Mouse (Mus musculus) left cerebral cortex, adult 11 months (tissue): ENCODE results near the gene Heg1.
A peak's percentile ranks its signal among the peaks of the same experiment; 100 is the strongest.

Experiments
- DNase-seq: peaks from one replicate; pipeline ENCODE4 v3.0.0; 2022; ENCODE audit warnings: low spot score

Heg1 gene

GRCm38 (mm10) chr16:33742233-33742632, 58.1 kb downstream of the Heg1 start:
- DNase-seq = no peak

GRCm38 (mm10) chr16:33744622-33745419, 60.7 kb downstream of the Heg1 start:
- peak; percentile 36 for DNase-seq

DNA sequence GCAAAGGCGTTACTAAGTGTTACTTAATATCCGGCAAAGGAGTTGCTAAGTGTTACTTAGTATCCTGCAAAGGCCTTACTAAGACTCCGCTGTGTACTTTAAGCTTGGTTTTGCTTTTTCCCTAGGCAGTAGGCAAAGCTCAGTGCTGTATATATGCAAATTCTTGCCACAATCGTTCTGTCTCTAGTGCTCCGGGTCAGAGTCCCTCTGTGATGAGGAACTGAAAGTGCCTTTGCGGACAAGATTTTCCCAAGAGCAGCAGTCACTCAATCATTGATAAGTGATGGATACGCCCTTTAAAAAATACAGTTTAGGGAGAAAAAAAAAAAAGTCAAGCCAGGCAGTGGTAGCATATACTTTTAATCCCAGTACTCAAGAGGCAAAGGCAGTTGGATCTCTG, 61.3 kb downstream of the Heg1 start:
- DNase-seq = no peak

DNA sequence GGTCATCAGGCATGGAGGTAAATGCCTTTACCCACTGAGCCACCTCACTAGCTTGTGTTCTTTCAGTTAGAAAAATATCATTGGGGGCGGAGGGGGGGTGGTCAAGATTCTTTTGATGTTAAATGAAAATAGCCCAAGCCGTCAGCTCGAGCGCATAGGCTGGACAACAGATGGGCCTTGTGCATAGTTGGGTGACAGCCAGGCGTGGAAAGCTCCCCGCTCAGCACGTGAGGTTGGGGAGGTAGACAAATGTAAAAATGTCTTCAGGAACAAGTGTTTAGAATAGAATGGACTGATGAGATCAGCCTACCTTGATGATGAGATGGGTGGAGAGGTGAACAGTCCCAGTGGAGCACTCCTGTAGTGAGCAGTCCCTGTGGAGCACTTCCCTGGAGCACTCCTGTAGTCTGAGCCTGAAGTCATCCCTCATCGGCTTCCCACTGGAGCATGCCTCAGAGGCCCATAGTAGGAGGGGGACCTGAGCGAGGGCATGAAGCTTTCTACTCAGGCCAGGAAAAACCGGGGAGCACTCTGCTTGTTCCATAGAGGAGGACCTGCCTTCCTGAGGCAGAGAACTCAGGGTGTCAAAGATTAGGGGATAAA, 62.0 kb downstream of the Heg1 start:
- DNase-seq = no peak

- DNase-seq = no peak
Observed at GRCm38 (mm10) chr16:33747346-33747954, 63.3 kb downstream of the Heg1 start.

GRCm38 (mm10) chr16:33747994-33748393, 63.8 kb downstream of the Heg1 start:
- DNase-seq = no peak

- no peak for DNase-seq
Observed at GRCm38 (mm10) chr16:33751152-33751551, 67.0 kb downstream of the Heg1 start.

DNA sequence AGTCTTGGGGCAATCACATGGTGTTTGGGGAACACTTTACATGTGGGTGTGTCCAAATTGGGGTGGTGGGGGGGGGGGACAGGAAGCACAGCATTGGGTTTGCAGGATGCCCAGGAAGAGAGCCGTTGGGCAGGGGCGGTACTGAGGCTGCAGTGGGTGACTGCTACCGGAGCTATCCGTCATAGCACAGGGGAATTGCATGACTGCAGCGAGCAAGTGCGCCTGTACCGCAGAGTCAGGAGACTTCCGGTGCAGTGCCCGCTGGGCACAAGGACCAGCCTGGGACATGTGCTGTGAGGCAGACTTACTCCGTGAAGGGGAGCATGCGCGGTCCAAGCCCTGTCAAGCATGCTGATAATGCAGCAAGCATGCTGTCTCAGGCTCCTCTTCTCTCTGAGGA, 67.4 kb downstream of the Heg1 start:
- DNase-seq = no peak

- DNase-seq = no peak
Observed at GRCm38 (mm10) chr16:33752904-33753578, 68.9 kb downstream of the Heg1 start.

DNA sequence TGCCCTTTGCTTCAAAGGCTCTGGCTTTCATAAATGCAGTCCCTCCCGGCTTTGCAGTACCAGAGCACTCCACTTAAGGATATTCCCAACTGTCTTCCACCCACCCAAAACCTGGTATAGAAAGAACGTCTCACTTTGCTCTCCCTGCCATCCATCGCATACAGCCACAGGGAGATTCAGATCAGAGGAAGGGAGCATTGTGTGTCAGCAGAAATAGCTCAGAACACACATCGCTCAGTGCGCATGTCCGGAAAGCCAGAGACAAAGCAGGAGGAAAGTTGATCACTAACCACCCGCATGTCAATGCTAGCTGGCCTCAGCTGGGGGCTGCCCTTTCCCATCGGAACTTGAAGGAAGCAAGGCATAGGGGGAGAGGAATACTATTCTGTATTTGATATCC, 71.1 kb downstream of the Heg1 start:
- DNase-seq = no peak

GRCm38 (mm10) chr16:33755961-33756360, 71.8 kb downstream of the Heg1 start:
- DNase-seq = no peak

DNA sequence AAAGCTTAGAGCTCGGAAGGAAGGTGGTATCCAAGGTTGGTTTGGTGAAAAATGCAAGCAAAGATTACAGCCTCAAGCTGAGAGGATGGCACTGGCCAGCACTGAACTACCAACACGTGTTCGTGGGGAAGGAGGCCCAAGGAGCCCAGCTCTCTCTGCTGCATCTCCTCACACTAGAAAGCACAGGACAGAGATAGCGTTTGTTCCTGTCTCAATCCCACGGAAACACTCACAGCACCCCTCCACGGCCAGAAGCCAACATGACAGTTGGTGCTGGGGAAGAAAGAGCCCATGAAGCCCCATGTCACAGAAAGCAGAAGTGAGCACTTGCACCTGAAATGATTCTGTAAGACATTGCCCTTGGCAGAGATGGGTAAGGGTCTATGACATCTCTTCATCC, 72.2 kb downstream of the Heg1 start:
- no peak for DNase-seq

GRCm38 (mm10) chr16:33759207-33759606, 75.0 kb downstream of the Heg1 start:
- no peak for DNase-seq

- DNase-seq = no peak
Observed at GRCm38 (mm10) chr16:33760542-33760941, 76.4 kb downstream of the Heg1 start.

GRCm38 (mm10) chr16:33760996-33761395, 76.8 kb downstream of the Heg1 start:
- DNase-seq = no peak

GRCm38 (mm10) chr16:33764501-33765193, 80.5 kb downstream of the Heg1 start:
- no peak for DNase-seq

GRCm38 (mm10) chr16:33765477-33765876, 81.3 kb downstream of the Heg1 start:
- DNase-seq = no peak

DNA sequence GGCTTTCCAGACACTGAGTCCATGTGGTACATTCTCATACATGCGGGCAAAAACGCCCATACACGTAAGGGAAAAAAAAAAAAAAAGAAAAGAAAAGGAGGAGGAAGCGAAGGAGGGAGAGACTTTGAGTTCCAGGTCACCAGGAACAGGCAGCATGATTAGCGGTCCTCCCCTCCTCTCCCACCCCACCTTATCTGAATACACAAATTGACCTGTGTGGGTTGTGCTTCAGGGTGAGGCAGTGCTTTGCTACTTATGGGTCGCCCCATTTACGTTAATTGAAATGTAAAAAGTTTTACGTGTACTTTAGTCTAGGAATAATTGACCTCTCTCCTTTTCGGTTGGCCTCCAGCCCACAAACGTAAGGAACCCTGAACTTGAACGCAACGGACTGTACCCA, 82.1 kb downstream of the Heg1 start:
- no peak for DNase-seq

DNA sequence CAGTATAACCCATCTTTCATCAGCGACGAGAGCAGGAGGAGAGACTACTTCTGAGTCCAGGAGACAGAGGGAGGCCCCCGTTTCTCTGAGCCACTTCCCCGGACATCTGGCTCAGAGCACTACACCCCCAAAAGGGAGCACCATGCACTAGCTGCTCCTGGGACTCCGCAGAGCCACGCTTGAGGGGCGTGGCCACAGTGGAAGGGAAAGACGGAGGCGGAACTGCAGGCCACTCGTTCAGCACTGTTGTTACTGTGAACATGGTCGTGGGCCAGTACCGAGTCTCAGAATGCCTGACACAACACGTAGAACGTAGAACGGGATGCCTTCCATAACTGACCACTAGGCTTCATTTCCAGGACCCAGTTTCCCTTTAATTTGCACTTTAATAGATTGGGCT, 82.6 kb downstream of the Heg1 start:
- no peak for DNase-seq

- DNase-seq = no peak
Observed at GRCm38 (mm10) chr16:33768491-33769278, 84.5 kb downstream of the Heg1 start.

DNA sequence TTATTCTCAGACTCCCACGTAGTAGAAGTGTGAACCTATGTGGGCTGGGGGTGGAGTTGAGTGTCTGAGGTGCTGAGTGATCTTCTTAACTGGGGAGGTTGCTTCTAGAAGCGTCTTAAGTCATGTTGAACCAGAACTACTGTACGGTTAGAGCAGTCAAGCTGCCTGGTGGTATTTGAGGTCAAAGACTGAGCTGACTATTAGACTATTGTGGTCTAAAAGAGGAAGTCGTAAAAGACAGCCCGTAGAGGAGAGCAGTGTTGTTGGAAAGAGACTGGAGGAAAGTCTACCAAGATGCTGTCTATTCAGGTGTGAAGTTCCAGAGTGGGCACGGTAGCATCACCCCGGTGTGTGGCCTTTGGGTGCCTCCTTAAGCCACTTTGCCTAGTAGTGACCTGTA, 85.7 kb downstream of the Heg1 start:
- DNase-seq = no peak
